Mouse (Mus musculus) heart, adult 2 months (tissue): ENCODE results near the gene Gfm2. TPM values are rescaled to one million over a fixed set of nuclear protein-coding genes. Genes with fewer than 3 reads are reported as not detected.

Experiments used
- DNase-seq, 2 experiments: peaks; one replicate each; pipeline ENCODE4 v3.0.0; 2021
- H3K27ac ChIP-seq: fragments of 200-600 bp; 2 replicates; pipeline ENCODE4 v1.8.1; 2022
- H3K27me3 ChIP-seq: fragments of 200-500 bp; 2 replicates; pipeline ENCODE4 v1.6.1; 2012; ENCODE audit warnings: mild to moderate bottlenecking, low read length, inconsistent platforms, mixed read lengths; ENCODE audit not compliant: control insufficient read depth, insufficient read depth
- H3K36me3 ChIP-seq: fragments of 200-500 bp; 2 replicates; pipeline ENCODE4 v1.6.1; 2012; ENCODE audit warnings: low read length, inconsistent platforms; ENCODE audit not compliant: control insufficient read depth, insufficient read depth
- H3K4me1 ChIP-seq: fragments of 200-500 bp; 2 replicates; pipeline ENCODE4 v1.6.1; 2011; ENCODE audit warnings: low read length; ENCODE audit not compliant: control insufficient read depth, insufficient read depth
- H3K4me3 ChIP-seq: fragments of 200-600 bp; 2 replicates; pipeline ENCODE4 v1.8.1; 2022
- H3K79me2 ChIP-seq: fragments of 200-500 bp; replicated peaks from 2 replicates; pipeline ENCODE4 v1.6.1; 2012; ENCODE audit warnings: mild to moderate bottlenecking, inconsistent platforms, low read length, moderate library complexity, mixed read lengths; ENCODE audit not compliant: control insufficient read depth, insufficient read depth
- H3K9ac ChIP-seq: fragments of 200-500 bp; 2 replicates; pipeline ENCODE4 v1.6.1; 2012; ENCODE audit warnings: low read depth, mild to moderate bottlenecking, control low read depth, inconsistent platforms, low read length, mixed read lengths
- CTCF ChIP-seq: fragments of 200-600 bp; IDR thresholded peaks from 2 replicates; pipeline ENCODE4 v1.8.1; 2022; ENCODE audit warnings: antibody characterized with exemption, mild to moderate bottlenecking, moderate library complexity
- EP300 ChIP-seq: fragments of 200-500 bp; IDR thresholded peaks from 2 replicates; pipeline ENCODE4 v1.6.1; 2011; ENCODE audit warnings: low read depth, low read length, control low read depth; ENCODE audit not compliant: insufficient read depth
- POLR2A ChIP-seq: fragments of 200-500 bp; IDR thresholded peaks from 2 replicates; pipeline ENCODE4 v1.6.1; 2011; ENCODE audit warnings: mild to moderate bottlenecking, low read depth, low read length, control low read depth; ENCODE audit not compliant: insufficient read depth
- WGBS: fragments of 180-500 bp; shearing (Covaris S2); methylation state at CpG from one replicate; pipeline ENCODE4 v1.1.7; 2018; 5-methylcytosine and 5-hydroxymethylcytosine counted together
- intact Hi-C: fragments of 180-260 bp; cut with DNase I; formaldehyde crosslinking; loops from one replicate; pipeline ENCODE4 v1.15.1; 2025
- polyA plus RNA-seq: library from polyadenylated mRNA; depleted of rRNA; stranded (reverse); fragments of >200 nt; gene quantifications from 2 replicates; pipeline ENCODE4 v1.2.3, GENCODE M21; 2012; rRNA removed
- total RNA-seq, 2 experiments: library from RNA; stranded (reverse); gene quantifications; 2 replicates each; pipeline ENCODE4 v1.2.3; 2021

The Gfm2 gene
- total and polyA plus RNA-seq, 3 experiments = 27.9 to 54.7 (median 43.0) TPM

GRCm38 (mm10) chr13:97230101-97230500 lies 92.4 kb downstream of the Gfm2 start:
- intact Hi-C loops = loop anchor here (10.0 kb wide), 1 partner anchor 795 kb away; no protein-coding TSS in a partner anchor

More at GRCm38 (mm10) chr13:97230101-97230500, 92.4 kb downstream of the Gfm2 start:
- H3K79me2 ChIP-seq = no peaks in the 10 kb centered on the region
- WGBS = 62% methylated on average over 3 of the region's 3 CpGs
- H3K27ac ChIP-seq = no peak overlapping the region
- H3K27me3 ChIP-seq = no peaks in the 10 kb centered on the region
- no peak for TF ChIP-seq POLR2A
- TF ChIP-seq CTCF = no peak
- no peak for TF ChIP-seq EP300
- no peaks in the 10 kb centered on the region for H3K4me1 ChIP-seq
- H3K4me3 ChIP-seq = no peak overlapping the region
- H3K36me3 ChIP-seq = no peaks in the 10 kb centered on the region
- no peak for DNase-seq
- H3K9ac ChIP-seq = no peak overlapping the region

Other genes with a start within 250 kb of the Gfm2 start
- gene Gcnt4, start 213.2 kb upstream of the Gfm2 start, total RNA-seq = under 1 TPM; 0.11 to 0.13 TPM
- gene Gcnt4, start 213.2 kb upstream of the Gfm2 start, polyA plus RNA-seq = 0.03 and 0.04 TPM in 2 replicates
- gene 1700029F12Rik, start 103.6 kb upstream of the Gfm2 start, total RNA-seq = not detected
- 0.78 and 0.82 TPM in 2 replicates for gene 1700029F12Rik, start 103.6 kb upstream of the Gfm2 start, polyA plus RNA-seq
- under 1 TPM; 0.42 to 0.50 TPM for gene Fam169a, start 70.7 kb upstream of the Gfm2 start, total RNA-seq
- gene Fam169a, start 70.7 kb upstream of the Gfm2 start, polyA plus RNA-seq = 0.12 and 0.26 TPM in 2 replicates
- gene Gm6169, start 38.7 kb upstream of the Gfm2 start, total RNA-seq = 10 to 100 TPM in 1 of 2 experiments, not detected in 1; 10.7 TPM
- 1.2 and 2.5 TPM in 2 replicates for gene Gm6169, start 38.7 kb upstream of the Gfm2 start, polyA plus RNA-seq
- 10 to 100 TPM; 42.0 to 45.0 TPM for gene Nsa2, start within 50 bp of the Gfm2 start, total RNA-seq
- gene Nsa2, start within 50 bp of the Gfm2 start, polyA plus RNA-seq = 14.9 and 27.5 TPM in 2 replicates
- 10 to 100 TPM; 21.2 to 21.7 TPM for gene Hexb, start 60.4 kb downstream of the Gfm2 start, total RNA-seq
- gene Hexb, start 60.4 kb downstream of the Gfm2 start, polyA plus RNA-seq = 21.3 and 26.5 TPM in 2 replicates
- 1 to 10 TPM; 7.7 to 10.0 TPM for gene Enc1, start 103.2 kb downstream of the Gfm2 start, total RNA-seq
- 5.2 and 6.3 TPM in 2 replicates for gene Enc1, start 103.2 kb downstream of the Gfm2 start, polyA plus RNA-seq